Mouse (Mus musculus): ENCODE measurements around the gene Eif3b.

Gene Eif3b

DNA sequence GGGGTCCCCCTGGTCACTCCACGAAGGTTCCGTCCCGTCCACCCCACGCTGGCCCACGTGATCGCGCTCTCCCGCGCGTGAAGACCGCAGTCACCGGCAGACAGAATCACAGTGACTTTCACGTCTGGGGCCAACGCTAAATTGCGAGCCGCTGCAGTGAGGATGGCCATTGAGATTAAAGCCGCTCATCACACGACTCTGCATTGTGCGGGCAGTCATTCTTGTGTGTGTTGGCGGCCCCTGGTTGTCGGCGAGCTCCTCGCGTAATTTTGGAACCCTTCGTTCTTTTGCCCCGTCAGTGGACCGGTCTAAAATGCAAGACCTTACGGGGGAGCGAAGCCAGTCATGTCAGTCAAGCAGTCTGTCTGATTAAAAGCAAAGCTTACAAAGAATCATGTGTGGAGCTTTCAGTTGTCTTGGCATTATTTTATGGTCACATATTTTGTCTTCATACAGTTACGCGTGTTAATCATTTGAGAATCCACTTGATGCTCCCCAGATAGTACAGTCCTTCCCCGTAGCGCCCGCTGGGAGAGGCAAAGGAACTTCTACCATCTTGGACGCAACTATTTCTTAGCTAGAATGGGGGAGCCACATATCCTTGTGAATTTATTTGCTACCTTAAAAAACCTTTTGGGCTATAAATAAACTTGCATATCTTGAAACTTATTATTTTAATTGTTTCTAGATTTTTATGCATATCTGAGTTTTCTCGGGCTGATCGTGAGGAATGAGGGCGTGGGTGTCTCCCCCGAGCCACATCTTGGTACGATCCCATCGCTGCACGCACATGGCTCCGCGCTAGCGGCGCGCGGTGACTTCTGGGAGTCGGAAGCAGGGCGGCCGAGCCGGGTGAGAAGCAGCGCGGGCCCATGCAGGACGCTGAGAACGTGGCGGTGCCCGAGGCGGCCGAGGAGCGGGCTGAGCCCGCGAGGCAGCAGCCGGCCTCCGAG lies at the start of gene Eif3b:
TSS of gene Eif3b (plus strand) at position 840 of the 953 bp plus-strand sequence.
- peak; percentile 90 to 91 for DNase-seq (ENCODE audit: low spot score in 2 of 2)

DNA sequence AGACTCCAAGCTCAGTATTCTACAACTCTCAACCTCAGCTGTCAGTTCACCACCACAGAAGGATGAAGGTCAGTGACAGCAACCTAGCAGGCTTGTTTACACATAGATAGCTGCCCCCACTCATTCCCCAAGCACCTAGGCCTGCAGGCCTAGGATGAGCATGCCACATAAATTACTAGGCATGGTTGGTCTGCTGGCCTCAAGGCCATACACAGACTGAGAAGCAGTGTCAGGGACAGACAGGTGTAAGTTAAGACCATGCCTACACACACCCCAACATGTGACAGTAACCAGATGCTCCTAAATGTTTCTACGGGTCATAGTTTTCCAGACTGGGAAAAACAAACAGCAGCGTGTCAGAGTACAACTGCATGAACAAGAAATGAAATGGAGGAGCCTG lies 49.7 kb upstream of the Eif3b start:
- no peak for DNase-seq (ENCODE audit: low spot score in 2 of 2)

DNA sequence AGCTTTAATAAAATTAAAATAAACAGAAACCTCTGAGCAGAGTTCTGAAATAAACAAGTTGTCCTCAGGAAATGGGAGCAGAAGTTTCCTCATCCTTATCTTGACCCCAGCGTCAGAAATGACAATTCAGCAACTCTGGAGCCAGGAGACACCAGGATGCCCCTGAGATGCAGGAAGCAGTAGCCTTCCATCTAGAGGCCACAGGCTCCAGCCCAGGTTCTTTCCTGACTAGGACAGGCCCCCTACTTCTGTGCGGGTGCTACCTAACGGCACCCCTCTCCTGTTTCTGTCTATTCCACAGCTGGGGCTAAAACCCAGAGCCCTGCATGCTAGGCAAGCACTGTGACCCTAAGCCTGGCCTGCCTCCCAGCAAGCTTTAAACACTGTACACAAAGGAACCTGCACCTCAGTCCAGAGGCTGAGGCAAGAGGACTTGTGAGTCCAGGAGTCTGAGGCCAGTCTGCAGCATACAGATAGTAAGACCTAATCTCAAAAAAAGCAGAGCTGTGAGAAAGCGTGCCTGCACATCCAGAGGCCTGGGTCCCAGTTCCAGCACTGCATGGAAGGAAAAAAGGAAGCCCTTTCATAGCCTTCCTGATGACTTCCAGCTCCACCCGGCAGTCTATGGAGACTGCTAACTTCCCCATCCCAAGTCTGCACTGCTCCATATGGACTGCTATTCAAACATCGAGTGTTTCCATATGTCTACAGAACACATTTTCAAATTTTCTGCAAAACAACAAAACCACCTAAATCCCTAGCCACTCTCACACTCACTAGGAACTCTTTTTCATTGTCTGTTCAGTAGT lies 48.5 kb upstream of the Eif3b start:
- DNase-seq (ENCODE audit: low spot score in 2 of 2) = no peak

DNA sequence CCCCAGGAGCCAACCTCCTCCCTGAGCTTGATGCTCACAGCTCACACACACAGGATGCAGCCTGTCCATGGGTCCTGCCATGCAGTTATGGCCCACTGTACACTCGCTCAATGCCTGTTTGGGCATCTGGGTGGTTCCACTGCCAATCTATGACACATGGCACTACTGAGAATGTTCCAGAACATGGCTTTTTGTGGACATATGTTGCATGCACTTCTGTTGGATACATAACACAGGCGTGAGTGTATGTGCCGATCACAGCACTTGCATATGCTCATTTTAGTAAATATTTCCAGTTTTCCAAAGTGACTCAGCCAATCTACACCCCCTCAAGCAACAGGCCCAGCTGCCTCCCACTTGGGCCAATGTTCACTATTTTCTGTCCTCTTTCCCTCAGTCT lies 47.5 kb upstream of the Eif3b start:
- peak; percentile 25 to 56 for DNase-seq (ENCODE audit: low spot score in 2 of 2)

DNA sequence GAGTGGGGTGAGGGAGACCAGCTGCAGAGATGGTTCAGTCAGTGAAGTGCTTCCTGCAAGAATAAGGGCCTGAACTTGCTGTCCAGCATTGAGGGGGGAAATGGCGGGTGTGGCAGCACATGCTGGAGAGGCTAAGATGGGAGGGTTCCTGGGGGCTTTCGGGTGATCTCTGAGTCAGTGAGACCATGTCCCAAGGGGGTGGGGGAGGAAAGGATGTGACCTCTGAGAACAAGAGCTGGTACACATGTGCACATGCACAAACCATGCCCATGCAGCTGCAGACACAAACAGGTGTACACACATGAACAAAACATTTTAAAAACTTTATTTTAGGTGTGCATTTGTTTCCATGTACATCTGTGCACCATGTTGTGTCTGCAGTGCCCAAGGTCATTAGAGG lies 45.4 kb upstream of the Eif3b start:
- DNase-seq (ENCODE audit: low spot score in 2 of 2) = no peak

DNA sequence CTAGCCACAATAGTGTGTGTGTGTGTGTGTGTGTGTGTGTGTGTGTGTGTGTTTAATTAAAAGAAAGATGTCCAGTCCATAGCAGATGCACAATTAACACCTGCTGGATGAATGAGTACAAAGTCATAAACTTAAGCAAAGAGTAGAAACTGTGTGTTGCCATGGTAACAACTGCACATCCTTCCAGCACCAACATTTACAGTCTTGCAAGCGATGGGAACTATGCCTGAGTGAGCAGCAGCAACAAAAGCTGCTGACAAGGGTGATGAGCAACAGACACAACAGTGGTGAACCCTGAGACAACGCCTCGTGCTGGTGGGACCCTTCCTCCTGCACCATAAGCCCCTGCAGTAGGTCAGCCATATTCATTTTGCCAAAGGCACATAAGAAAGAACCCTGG lies 44.9 kb upstream of the Eif3b start:
- DNase-seq (ENCODE audit: low spot score in 2 of 2) = peak; percentile 12 to 39

DNA sequence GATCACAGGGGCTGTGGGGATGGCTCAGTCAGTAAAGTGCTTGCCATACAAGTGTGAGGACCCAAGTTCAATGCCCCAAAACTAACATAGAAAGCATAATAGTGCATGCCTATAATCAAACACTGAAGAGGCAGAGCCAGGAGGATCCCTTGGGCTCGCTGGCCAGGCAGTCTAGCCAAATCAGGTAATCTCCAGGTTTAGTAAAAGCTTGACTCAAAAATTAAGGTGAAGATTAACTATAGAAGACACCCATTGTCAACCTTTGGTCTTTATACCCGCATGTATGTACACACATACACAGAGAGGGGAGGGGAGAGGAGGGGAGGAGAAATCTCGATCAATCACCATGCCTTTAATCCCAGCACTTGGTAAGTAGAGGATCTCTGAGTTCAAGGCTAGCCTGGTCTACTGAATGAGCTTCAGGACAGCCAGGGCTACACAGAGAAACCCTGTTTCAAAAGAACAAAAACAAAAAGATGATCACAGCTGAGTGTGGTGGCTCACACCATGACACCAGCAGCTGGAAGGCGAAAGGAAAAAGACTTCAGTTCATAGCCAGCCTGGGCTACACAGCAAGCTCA lies 43.8 kb upstream of the Eif3b start:
- DNase-seq (ENCODE audit: low spot score in 2 of 2) = no peak

DNA sequence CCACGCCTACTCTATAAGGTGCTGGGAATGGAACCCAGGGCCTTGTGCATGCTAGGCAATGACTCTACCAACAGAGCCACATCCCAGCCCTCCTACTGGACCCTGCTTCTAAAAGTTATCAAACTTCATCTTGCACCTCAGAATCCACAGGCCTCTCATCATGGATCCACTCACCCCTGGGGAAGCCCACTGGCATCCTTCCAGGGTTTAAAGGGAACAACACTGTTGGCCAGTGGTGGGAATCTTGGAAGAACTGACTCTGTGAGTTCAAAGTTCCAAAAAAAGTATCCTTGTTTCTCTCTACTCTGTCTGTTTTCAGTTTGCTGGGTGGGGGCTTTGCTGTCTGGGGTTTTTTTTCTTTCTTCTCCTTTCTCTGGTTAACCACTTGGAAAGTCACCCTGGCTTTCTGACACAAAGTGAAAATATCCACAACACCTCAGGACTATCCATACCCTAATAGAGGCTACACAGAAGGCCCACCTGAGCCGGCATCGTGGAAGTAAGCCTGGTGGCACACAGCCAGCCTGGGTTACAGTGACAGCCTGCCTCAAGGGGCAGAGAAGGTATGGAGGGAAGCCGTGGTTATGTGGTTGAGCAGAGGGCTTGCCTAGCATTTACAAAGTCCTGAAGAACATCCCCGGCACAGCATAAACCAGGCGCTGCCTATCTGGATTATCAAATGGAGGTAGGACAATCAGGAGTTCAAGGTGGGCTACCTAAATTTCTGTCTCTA lies 40.8 kb upstream of the Eif3b start:
- DNase-seq (ENCODE audit: low spot score in 2 of 2) = no peak

DNA sequence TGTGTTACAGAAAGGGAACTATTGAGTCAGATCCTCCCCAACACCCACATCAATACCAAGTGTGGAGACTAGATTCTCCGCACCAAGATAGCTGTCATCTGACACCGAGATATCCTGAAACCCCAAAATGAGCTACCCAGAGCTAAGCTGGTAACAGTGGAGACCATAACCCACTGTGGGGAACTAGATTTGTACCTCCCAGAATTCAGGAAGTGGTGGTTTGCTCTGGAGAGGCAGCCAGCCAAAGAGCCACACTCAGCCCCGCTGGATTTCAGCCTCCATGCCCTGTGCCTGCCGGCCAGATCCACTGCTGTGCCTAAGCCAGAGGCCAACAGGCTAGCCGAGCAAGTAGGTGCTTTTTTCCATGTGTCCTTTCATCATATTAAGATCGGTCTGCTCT lies 39.8 kb upstream of the Eif3b start:
- no peak for DNase-seq (ENCODE audit: low spot score in 2 of 2)

DNA sequence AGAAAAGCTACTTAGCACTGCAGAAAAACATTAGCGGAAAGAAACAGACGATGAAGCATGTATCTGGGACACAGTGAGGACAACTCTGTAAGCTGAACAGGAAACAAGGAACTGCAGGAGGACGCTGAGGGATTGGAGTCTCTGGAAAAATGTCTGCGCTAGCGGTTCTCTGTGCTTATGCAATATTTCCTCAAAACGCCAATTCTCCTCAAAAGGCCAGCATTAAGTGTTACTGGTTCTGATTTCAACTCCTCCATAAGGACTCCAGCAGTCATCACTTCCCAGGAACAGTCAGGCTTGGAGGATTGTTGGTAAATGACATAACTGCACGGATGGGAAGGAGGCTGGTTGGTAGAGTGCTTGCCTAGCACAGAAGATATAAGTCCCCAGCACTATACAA lies 38.0 kb upstream of the Eif3b start:
- no peak for DNase-seq (ENCODE audit: low spot score in 2 of 2)

DNA sequence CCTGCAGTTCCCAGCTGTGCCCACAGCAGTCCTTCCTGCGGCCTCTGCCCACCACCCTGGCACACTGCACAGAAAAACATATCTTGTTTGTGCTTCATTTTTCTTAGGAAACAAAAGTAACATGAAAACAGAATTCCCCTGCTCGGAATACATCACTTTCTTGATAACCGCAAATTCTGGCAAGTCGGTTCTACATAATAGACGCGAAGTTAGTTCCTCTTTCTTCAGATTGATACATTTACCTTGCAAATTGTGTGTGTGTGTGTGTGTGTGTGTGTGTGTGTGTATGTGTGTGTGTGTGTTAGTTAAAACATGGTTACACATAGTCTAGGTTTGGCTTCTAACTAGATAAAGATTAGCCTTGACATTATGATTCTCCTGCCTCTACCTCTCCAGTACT lies 36.4 kb upstream of the Eif3b start:
- DNase-seq (ENCODE audit: low spot score in 2 of 2) = no peak

DNA sequence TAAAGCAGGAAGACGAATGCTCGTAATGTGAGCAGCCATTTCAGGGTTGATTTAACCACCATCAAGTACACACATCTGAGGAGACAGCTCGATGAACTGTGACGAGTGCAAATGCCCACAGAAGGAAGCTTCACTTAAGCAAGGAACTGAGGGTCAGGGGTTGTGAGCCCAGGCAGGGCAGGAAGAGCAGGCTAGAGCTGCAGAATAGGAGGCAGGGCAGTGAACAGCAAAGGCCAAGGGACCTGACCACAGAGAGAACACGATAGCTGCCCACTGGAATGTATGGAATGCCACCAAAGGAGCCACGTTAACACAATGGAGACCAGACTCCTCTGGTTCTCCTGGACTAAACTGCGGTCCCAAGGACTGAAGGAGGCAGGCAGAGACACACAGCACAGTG lies 35.6 kb upstream of the Eif3b start:
- DNase-seq (ENCODE audit: low spot score in 2 of 2) = no peak

DNA sequence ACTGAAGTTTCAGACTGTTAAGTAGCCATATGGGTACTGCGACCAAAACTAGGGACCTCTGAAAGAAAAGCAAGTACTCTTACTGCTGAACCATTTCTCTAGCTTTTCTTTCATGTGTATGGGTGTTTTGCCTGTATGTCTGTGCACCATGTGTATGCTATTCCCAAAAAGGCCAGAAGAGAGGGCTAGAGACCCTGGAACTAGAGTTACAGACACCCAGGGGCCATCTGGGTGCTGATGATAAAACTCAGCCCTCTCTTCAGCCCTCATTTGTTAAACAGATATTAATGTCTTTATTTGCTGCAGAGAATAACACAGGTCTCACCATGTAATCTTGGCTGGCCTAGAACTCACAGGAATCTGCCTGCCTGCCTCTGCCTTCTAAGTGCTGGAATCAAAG lies 34.7 kb upstream of the Eif3b start:
- DNase-seq (ENCODE audit: low spot score in 2 of 2) = no peak

DNA sequence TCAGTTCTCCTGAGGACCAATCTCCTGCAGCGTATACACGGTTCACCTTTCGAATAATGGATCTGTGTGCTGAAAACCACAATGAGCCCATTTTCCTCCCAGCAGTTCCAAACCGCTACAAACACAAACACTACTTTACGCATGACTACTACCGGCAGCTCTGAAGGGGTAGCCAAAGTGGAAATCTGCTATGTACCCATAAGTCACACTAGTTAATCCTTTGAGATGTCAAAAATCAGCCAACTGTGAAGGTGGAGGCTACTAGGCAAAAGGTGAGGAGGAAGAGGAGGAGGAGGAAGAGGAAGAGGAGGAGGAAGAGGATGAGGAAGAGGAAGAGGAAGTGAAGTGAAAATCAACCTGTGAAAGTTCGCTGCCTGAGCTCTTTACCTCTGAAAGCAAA lies 31.9 kb upstream of the Eif3b start:
- DNase-seq (ENCODE audit: low spot score in 2 of 2) = no peak

DNA sequence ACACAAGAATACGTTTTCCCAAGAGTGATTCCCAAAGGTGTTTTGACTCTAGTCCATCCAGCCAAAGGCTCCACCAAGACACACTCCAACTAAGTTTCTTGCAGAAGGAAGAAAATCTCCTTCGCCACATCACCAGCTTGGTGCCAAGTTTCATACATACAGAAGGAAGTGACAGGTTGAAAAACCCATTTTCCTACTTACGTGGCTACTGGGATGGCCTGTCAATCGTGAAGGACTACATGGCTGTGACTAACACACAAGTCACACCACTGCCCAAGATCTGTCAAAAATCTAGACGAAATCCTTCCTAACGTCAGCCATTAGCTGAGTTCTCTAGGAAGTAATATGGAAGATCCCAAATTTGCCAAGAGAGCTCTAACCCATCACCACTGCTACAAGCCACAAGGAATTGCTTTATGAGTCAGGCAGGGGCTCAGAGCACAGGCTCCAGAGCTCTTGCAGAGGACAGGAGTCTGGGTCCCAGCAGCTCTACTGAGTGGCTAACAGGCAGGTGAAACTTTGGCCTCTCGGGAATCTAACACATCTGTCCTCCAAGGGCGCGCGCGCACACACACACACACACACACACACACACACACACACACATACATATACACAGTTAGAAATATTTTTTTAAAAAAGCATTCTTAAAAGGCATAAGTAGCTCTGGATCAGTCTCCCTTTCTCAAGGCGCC lies 31.2 kb upstream of the Eif3b start:
- no peak for DNase-seq (ENCODE audit: low spot score in 2 of 2)

DNA sequence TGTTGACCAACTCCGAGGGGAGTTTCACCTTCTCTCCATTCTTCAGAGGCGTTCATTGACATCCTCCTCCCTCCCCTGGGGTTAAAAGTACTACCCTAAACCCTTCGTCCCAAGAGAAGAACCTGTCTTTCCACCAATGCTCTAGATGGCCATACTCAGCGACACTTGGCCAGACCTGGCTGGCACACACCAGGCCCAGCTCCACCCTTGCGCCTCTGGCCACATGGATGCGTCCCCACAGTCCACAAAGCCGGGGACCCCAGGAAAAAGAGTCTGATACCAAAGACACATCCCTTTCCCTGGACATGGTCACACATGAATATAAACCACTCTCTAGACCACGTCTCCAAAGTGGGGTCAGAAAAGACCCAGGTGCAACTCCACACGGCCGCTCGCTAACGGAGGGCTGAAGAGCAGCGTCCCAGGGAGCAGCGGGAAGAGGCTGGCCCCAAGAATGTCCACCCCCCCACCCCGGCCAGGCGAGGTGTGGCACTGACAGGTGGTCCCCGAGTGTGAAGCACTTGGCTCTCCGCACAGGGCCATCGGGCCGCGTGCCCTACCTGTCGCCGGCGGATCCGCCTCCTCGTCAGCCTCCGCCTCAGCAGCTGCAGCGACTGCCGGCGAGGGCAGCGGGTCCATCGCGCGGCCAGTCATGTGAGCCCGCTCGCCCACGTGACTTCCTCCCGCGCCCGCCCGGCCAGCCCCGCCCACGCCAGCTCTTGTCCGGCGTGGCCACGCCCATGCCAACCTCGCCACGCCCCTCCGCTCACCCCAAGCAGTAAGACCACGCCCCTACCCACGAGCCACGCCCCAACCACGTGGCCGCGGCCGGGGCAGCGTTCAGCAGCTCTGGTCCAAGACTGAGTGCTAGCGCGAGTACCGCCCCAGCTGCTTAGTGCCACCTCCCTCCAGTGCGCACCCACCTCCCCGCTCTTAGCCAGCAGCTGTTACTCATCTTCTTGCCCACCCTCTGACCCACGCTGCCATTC lies 30.2 kb upstream of the Eif3b start, which contains the start of gene Snx8:
TSS of gene Snx8 (minus strand) at position 675 of the 989 bp plus-strand sequence.
- peak; percentile 82 to 87 for DNase-seq (ENCODE audit: low spot score in 2 of 2)

DNA sequence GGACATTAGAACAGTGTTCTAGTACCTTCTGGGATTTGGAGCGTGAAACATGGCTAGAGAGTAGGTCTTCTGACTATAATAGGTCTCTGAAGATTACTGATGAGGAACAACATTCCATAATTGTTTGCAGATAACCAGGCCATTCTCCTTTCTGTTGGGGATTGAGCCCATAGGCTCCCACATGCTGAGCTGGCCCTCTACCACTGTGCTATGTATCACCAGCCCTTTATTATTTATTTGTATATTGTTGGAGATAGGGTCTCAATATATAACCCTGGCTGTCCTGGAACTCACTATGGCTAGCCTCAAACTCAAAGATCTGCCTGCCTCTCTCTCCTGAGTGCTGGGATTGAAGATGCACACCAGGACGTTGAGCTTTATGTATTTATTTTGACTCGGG lies 29.5 kb upstream of the Eif3b start:
- no peak for DNase-seq (ENCODE audit: low spot score in 2 of 2)

DNA sequence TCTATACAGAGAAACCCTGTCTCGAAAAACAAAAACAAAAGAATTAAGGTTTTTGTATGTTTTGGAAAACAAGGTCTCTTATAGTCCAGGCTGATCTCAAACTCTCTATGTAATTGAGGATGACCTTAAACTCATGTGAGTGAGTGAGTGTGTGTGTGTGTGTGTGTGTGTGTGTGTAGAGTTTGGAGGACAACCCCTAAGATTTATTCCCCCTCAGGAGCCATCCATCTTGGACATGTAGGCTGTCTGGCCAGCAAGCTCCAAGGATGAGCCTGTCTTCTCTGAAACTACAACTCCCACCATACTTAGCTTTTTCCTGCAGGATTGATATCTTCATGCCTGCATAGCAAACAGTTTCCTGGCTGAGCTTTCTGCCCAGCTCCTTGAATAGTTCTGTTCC lies 27.7 kb upstream of the Eif3b start:
- no peak for DNase-seq (ENCODE audit: low spot score in 2 of 2)

DNA sequence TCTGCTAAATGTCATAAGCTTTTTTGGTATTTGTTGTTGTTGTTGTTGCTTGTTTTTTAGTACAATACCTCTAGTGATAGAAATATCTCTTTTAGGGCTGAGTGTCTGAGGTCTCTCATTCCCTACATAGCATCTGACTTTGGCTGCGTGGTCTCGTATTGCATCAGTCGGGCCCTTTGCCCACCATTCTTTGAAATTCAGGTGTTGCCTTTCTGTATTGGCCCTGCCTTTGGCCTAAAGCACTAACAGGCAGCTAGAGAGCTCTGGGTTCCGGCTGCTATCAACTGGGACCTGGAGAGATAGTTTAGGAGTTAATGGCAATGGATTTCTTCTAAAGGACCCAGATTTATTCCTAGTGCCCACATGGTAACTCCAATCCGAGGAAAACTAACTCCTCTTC lies 27.1 kb upstream of the Eif3b start:
- no peak for DNase-seq (ENCODE audit: low spot score in 2 of 2)

DNA sequence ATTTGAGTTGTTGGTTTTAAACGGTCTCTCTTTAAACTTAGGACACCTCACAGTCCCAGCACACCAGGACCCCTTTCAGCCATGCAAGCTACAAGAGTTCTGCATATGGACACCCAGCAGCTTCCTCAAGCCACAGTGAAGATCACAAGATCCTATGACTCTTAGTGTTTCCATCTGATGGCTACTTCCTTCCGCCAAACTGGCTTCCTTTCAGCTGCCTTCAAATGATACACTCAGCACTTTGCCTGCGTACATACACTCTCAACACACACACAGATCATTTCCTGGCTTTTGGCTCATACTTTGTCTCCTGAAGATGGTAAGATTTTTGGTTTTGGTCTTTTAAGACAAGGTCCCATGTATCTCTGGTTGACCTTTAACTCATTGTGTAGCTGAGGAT lies 26.4 kb upstream of the Eif3b start:
- no peak for DNase-seq (ENCODE audit: low spot score in 2 of 2)
